Mouse (Mus musculus) spleen, postnatal 14 days (tissue): ENCODE results near the gene Kcnma1.

Experiments
- DNase-seq, 2 experiments: peaks; one replicate each; pipeline ENCODE4 v3.0.0; 2021 to 2022; ENCODE audit warnings: low spot score in 2 of 2

Gene Kcnma1

GRCm38 (mm10) chr14:23782845-23783609 lies 231.3 kb downstream of the Kcnma1 start:
- no peak for DNase-seq

DNA sequence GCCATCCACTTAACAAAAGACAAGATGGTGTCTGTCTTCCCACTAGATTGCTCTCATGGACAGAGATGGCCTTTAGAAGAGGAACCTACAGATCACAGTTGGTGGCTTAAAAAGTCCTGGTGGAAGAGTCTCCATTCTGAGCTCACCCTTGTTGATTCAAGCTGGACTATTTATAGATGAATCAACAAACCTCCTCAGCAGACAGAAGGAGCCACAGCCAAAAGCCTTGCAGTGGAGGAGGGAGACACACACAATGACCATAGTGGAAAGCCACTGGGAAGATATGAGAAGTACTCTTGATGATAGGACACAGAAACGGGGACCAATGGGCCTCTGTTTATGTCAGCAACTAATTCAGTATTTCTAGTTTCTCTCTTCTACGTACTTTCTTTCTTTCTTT lies 239.7 kb downstream of the Kcnma1 start:
- DNase-seq = no peak

DNA sequence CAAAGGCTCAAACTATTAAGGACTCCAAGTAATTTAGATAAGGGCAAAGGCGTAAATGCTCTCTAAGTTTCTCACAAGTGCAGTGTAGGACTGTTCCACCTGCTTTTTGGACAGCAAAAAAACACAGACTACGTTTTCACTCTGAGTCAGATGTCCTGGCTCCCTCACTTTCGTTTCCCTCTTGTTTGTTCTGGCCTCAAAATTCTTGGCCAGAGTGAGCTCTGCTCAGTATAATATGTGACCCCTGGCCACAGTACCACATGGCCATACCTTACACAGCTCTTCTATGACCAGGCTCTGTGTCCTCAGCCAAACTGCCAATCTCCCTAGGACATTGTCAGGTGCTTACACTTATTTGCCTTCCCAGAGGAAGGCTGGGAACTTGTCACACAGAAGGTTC lies 241.6 kb downstream of the Kcnma1 start:
- no peak for DNase-seq

DNA sequence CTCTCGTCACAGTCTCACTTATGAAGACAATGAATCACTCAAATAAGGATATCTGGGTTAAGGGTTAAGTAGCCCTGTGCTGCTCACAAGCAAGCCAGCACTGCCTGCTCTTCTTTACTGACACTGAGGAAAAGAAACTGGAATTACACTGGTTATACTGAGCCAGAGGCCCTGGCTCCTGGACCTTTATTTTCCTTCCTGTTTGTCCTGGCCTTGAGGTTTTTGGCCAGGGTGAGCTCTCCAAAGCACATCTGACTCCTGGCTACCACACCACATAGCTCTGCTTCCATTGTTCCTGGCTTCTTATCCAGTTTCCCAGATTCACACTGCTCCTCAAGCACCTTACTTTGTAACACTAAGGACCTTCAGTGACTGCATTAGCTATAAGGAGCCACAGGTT lies 242.5 kb downstream of the Kcnma1 start:
- DNase-seq = no peak

DNA sequence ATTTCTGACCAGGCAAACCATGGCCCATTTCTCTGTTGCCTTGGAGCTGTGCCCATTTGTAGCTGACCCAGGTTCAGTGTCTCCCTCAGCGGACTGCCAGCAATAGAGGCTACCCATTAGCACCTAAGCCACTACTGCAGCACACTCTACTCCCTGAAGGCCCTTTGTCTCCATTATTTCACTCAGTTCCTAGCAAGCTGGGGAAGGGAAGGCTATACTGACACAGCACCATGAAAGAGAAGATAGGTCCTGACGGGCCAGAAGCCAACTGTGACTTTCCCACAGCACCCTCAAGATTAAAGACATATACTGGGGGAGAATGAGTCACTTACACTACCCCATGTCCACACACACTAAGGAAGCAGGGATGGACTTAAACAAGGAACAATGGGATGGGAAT lies 251.8 kb downstream of the Kcnma1 start:
- no peak for DNase-seq

DNA sequence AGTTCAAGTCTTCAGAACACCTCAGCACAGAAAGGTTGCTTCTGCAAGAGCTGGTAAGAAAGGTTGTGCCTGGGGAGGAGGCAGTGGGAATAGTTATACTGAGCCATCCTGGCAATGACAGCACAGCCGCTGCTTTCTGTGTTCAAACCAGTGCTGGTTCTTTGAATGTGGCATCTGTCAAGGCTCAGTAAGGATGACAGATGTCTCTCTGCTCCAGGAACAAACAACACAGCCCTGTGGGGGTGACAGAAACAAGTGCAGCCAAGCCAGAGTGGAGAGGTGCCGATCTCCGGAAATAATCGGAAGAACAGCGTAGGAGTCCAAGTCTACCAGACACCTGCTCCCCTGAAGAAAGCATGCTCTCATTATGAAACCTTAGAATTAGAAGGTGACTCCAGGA lies 254.7 kb downstream of the Kcnma1 start:
- no peak for DNase-seq

DNA sequence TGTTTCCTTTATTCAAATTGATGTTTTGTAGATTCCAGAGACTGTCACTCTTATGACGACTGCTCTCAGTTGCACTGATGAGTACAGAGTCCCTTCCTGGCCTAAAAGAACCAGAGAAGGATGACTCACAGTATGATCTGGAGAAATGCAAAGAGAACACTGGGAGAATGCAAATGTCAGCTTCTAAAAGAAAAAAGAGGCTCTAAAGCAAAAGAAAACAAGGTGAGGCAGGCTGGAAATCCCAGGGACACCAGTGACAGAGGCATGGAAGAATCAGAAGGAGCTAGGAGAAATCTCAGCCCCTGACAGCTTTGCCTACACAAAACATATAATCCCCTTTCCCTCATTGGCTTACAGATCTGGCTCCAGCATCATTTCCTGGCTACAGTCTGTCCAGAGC lies 255.9 kb downstream of the Kcnma1 start:
- DNase-seq = no peak

- DNase-seq = no peak
Measured at GRCm38 (mm10) chr14:23748011-23748410, 266.3 kb downstream of the Kcnma1 start.

GRCm38 (mm10) chr14:23746976-23747375 lies 267.3 kb downstream of the Kcnma1 start:
- no peak for DNase-seq

- DNase-seq = no peak
Measured at GRCm38 (mm10) chr14:23741531-23741930, 272.8 kb downstream of the Kcnma1 start.

DNA sequence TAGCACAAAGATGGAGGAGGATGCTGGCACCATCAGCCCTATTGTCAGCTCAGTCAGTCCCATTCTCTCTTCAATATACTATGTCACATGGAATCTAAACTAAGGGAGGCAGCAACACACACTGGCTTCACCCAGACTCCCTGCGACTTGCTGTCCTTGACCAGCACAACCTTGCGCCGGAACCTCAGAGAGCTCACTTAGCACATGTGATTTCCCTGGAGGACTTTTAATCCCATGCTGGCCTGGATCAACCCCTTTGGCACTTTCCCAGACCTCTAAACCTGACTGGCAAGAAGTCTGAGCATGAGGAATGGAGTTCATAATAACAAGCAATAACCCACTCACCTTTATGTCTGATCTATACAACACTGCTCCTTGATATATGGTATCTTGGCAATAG lies 280.1 kb downstream of the Kcnma1 start:
- DNase-seq = no peak

- no peak for DNase-seq
Measured at GRCm38 (mm10) chr14:23729377-23729776, 284.9 kb downstream of the Kcnma1 start.

DNA sequence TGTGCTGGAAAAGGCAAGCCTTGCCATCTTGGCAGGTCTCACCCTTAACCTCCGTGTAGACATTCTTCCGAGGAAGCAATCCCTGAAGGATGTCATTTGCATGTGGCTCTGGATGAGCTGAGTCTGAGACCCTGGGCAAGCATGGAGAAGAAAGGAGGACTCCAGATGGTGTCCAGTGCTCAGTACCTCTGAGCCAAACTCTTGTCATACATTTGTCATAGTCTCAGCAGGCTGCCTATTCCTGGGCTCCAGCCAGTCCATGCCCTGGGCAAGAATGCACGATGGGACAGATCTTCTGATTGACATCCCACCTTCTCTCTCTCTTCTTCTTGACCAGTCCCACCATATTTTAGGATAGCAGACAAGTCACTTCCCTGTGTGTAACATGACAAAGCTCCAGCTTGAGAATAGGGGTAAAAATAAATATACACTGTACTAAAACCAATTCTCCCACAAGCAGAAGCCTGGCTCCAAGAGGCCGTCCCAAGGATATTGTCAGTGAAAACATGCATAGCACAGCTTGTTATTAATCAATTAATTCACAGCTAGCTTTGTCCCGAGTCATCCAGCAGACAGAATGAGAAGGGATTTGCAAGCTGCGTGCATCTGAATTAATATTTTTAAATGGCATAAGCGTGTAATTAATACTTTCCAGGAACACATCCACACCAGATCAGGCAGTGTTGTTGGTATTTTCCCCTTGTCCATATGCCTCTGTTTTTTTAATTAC lies 290.4 kb downstream of the Kcnma1 start:
- DNase-seq = no peak

DNA sequence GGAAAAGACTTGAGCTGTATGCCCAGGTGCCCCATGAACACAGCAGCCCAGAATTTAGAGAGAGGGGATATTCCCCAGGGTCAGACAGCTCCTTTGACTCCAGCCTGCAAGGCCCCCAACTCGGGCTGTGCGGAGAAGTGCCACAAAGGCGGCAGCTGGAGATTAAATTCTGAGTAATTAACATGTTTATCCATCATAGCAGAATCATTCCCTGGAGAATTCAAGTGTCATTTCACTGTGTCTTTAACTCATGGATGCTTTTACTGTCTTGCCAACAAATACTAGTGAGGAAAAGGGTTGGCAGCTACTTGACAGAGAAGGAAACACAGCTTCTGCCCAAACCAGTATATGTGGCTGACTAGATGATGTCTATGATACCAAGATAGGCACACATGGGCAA lies 295.0 kb downstream of the Kcnma1 start:
- no peak for DNase-seq

DNA sequence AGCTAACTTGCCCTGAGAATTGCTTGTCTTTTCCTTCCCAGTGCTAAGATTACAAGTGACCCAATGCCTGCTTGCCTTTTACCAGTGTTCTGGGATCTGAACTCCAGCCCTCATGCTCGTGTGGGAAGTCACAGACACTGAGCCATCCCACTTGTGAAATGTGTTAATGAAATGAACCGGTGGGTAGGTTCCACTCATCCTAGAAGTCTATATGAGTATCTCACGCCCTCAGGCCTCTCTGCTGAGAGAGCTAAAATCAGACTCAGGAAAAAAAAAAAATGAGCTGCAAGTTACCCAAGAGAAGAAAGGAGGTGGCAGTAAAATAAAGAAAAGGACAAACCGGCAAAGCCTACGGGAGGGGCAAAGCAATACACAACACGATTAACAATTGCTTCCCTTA lies 295.6 kb downstream of the Kcnma1 start:
- DNase-seq = no peak

GRCm38 (mm10) chr14:23714396-23715131 lies 299.7 kb downstream of the Kcnma1 start:
- DNase-seq = no peak

DNA sequence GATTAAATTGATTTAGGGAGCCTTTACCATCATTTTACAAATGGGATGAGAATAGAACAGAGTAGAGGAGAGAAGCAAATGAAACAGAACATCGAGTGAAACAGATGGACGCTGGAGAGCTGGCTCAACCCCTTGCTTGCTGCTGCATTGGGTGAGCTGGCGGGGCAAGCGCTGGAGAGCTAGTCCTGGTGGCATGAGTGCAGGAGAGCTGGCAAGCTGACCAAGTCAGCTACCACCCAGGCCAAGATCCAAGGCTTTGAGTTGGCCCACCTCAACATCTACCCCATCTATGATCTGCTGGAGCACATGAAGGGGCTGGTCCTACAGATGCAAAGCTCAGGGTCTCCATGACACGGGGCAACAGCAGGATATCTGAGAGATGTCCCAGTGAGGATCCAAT lies 301.4 kb downstream of the Kcnma1 start:
- DNase-seq = no peak

GRCm38 (mm10) chr14:23710954-23711353 lies 303.3 kb downstream of the Kcnma1 start:
- DNase-seq = no peak

DNA sequence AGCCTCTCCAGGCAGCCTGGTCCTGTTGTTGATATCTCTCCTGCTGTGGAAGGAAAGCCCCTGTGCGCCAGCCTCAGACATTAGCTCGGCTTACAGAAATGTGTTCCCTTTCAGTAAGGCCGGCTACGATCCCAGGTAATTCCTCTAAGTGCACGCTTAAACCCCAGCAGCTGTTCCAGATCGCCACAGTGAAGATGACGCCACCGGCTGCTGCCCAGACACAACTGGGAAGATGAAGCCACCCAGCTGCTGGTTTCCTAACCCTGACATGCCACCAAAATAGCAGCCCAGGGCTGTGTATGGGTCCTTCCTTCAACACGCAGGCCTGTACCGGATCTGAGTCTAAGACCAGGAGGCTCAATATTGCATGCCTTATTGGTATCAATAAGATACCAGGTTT lies 307.5 kb downstream of the Kcnma1 start:
- DNase-seq = no peak

GRCm38 (mm10) chr14:23705647-23706046 lies 308.6 kb downstream of the Kcnma1 start:
- no peak for DNase-seq

DNA sequence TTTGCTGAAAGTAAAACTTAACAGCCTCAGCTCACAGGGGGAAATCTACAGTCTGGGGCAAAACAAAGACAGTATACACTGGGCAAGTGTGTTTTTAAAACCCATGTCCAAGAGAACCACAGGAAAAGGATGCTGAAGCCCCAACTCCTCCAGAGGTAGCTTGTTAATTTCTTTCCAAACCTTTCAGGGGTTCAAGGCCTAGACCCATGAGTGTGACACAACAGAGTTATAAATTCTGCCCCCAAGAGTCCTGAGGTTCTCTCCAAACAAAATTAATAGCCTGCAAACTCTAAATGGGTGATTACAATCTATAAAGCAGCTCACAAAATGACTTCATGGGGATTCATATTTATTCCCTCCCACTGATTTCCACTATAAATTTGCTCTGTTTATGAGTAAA lies 310.0 kb downstream of the Kcnma1 start:
- DNase-seq = no peak

DNA sequence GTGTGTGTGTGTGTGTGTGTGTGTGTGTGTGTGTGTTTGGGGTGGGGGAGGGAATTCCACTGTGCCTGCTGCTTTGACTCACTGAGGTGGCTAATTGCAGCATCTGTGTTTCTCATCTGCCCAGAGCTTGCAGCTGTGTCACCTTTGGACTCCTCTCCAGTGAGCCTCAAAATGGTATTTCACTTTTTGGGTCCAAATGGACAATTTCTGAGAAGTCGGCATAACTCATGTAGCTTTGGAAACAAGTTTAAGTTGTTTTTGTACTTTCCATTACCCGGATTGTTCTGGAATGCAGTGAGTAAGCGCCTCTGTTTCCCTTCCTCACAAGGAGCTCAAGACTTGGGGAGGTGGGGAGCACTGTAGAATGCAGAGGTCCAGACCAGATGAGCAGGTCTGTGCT lies 317.9 kb downstream of the Kcnma1 start:
- no peak for DNase-seq

GRCm38 (mm10) chr14:23689681-23690080 lies 324.6 kb downstream of the Kcnma1 start:
- no peak for DNase-seq
